Mouse (Mus musculus) right cerebral cortex, adult 18-20 months (tissue): ENCODE measurements at regions not wholly inside any gene's neighbourhood (a gene's known extent, or its start where the extent isn't known, plus 50 kb on each side); places are given as distances from the start of the nearest gene placed in this dataset.

ENCODE experiments used
- DNase-seq: peaks from one replicate; pipeline ENCODE4 v3.0.0; 2022; ENCODE audit warnings: mixed read lengths

- no peak for DNase-seq
Observed at GRCm38 (mm10) chr3:118248768-118249167, 313.2 kb upstream of the Dpyd start.

GRCm38 (mm10) chr3:118275917-118276316 is 286.0 kb upstream of the Dpyd start:
- no peak for DNase-seq

- DNase-seq: peak; percentile 4
Observed at GRCm38 (mm10) chr3:118278274-118278673, 283.7 kb upstream of the Dpyd start.

- DNase-seq: no peak
Observed at GRCm38 (mm10) chr3:118286946-118287345, 275.0 kb upstream of the Dpyd start.

- DNase-seq: no peak
Observed at GRCm38 (mm10) chr3:118325111-118325510, 236.8 kb upstream of the Dpyd start.

- no peak for DNase-seq
Observed at GRCm38 (mm10) chr3:118328237-118328636, 233.7 kb upstream of the Dpyd start.

- no peak for DNase-seq
Observed at GRCm38 (mm10) chr3:118329132-118329674, 232.7 kb upstream of the Dpyd start.

GRCm38 (mm10) chr3:118331559-118331958 is 230.4 kb upstream of the Dpyd start:
- DNase-seq: no peak

- DNase-seq: no peak
Observed at GRCm38 (mm10) chr3:118338716-118339115, 223.2 kb upstream of the Dpyd start.

- DNase-seq: no peak
Observed at GRCm38 (mm10) chr3:118361741-118362141, 200.2 kb upstream of the Dpyd start.
